Comparison of ENCODE assay signal across 27 mouse cellular contexts in the genomic region with DNA sequence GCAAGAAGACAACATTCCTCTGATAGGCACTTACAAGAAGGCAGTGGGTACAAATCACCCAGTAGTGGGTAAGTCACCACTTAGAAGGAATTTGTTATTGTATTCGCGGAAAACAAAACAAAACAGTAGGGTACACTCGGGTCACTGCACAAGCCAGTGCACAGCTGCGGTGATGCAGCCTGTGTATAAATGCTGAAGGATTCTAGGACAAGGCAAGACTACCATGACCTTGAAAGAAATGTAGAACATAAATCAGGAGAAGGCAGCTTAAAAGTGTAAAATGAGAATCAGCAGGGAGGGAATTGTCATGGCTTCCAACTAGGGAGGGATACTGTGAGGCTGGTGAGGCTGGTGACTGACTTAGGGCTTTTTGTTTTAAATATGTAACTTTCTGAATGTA. TPM values are rescaled to one million over a fixed set of nuclear protein-coding genes. Genes with fewer than 3 reads are reported as not detected.
"Had no signal": no experiment of that assay in that cellular context is flagged by ENCODE, and none has a peak within 500 bp of the region (broad histone marks: within the 10 kb centered on the region; RNA-seq: fewer than 3 reads in every experiment).

No protein-coding gene starts in this region.

- H3K4me3 ChIP-seq: left cerebral cortex, adult 2 months; liver, embryonic 13.5 days; midbrain, embryonic 12.5 days; midbrain, embryonic 15.5 days; neural tube, embryonic 12.5 days; neural tube, embryonic 15.5 days; stomach, embryonic 15.5 days had no signal

- DNase-seq: kidney, adult 18-20 months; kidney, postnatal 14 days; layer of hippocampus, postnatal 36 days; liver, embryonic 13.5 days; lung, adult 2 months; lung, postnatal 14 days; lung, postnatal 4 days; retina, postnatal 1 day; right cerebral cortex, postnatal 25 days; spleen, adult 18-20 months; thymus, postnatal 25 days had no signal

- H3K9ac ChIP-seq: liver, embryonic 13.5 days; midbrain, embryonic 12.5 days; midbrain, embryonic 15.5 days; neural tube, embryonic 12.5 days; neural tube, embryonic 15.5 days; stomach, embryonic 15.5 days had no signal

- H3K4me2 ChIP-seq: liver, embryonic 13.5 days; midbrain, embryonic 12.5 days; midbrain, embryonic 15.5 days; neural tube, embryonic 12.5 days; neural tube, embryonic 15.5 days; stomach, embryonic 15.5 days had no signal

- H3K27ac ChIP-seq: left cerebral cortex, adult 2 months; liver, embryonic 13.5 days; midbrain, embryonic 12.5 days; midbrain, embryonic 15.5 days; neural tube, embryonic 12.5 days; neural tube, embryonic 15.5 days; stomach, embryonic 15.5 days had no signal

- H3K27me3 ChIP-seq: liver, embryonic 13.5 days; midbrain, embryonic 12.5 days; midbrain, embryonic 15.5 days; neural tube, embryonic 12.5 days; neural tube, embryonic 15.5 days; stomach, embryonic 15.5 days had no signal

- H3K9me3 ChIP-seq: liver, embryonic 13.5 days; midbrain, embryonic 12.5 days; midbrain, embryonic 15.5 days; neural tube, embryonic 12.5 days; neural tube, embryonic 15.5 days; stomach, embryonic 15.5 days had no signal

- ATAC-seq: midbrain, embryonic 15.5 days had no signal

- H3K4me1 ChIP-seq: liver, embryonic 13.5 days; midbrain, embryonic 12.5 days; midbrain, embryonic 15.5 days; neural tube, embryonic 12.5 days; neural tube, embryonic 15.5 days; stomach, embryonic 15.5 days had no signal

RNA-seq across cellular contexts. Expression of a gene that starts 51.2 kb away (rescaled TPM):
- total RNA-seq: layer of hippocampus, adult 8-10 months; layer of hippocampus, postnatal 10 days; layer of hippocampus, postnatal 36 days; left cerebral cortex, adult 2 months; left cerebral cortex, postnatal 10 days; left cerebral cortex, postnatal 36 days; liver, adult 2 months; megakaryocyte progenitor cell, adult 5-6 weeks had no signal
- polyA plus RNA-seq: limb, embryonic 11.5 days; liver, adult 2 months; liver, embryonic 13.5 days; liver, embryonic 16.5 days; lung, adult 2 months; lung, embryonic 16.5 days; midbrain, embryonic 15.5 days; neural tube, embryonic 12.5 days; neural tube, embryonic 15.5 days; stomach, embryonic 15.5 days; thymus, postnatal 0 days had no signal
